Mouse (Mus musculus): Measurements from ENCODE around the gene Fam229a.
"Not testable (repeated sequence)": the region's sequence is repeated elsewhere in the genome, so short reads cannot be mapped to it uniquely, and the experiment has no call there.

The Fam229a gene

GRCm38 (mm10) chr4:129518519-129518918 is 27.5 kb downstream of the Fam229a start:
- no peak for DNase-seq (ENCODE audit: low spot score in 2 of 2)

- peak; percentile 60 to 69 for DNase-seq (ENCODE audit: low spot score in 2 of 2)
Observed at GRCm38 (mm10) chr4:129525338-129525737, 34.3 kb downstream of the Fam229a start.

DNA sequence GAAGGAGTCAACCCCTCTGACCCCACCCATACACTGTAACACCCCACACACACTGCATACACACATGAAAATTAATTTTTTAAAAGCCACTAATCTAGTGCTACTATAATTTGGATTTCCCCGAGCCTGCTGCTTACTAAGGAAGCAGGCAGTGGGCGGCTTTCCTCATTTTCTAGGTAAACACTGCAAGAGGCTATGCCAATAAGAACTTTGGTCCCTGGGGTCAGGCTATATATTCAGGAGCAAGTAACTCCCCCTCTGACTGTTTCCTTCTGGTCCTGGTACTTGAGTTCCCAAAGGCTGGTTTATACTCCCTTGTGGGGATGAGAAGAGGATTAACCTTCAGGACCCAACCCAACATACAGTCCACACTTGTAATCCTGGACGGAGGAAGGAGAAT is 34.9 kb downstream of the Fam229a start:
- no peak for DNase-seq (ENCODE audit: low spot score in 2 of 2)

GRCm38 (mm10) chr4:129528901-129529300 is 37.9 kb downstream of the Fam229a start:
- not testable (repeated sequence) for DNase-seq (ENCODE audit: low spot score in 2 of 2)

DNA sequence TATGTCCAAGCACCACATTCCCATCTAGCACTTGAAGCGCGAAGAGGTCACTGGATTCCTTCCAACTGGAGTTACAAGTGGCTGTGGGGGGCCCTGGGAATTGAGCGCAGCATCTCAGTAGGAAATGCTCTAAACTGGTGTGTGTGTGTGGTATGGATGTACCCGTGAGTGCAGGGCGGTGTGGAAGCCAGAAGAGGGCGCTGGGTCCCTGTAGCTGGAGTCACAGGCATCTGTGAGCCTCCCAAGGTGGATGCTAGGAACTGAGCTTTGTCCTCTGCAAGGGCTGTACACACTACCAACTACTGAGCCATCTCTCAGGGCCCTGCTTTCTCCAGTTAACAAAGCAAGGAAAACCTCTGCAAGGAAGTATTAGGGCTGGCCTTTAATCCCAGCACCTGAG is 49.0 kb downstream of the Fam229a start:
- DNase-seq (ENCODE audit: low spot score in 2 of 2) = peak; percentile 37 to 43

All from spleen, postnatal 36 days (tissue).